Mouse (Mus musculus) heart, adult 18-20 months (tissue): ENCODE data around the gene Gli1. TPM values are rescaled to one million over a fixed set of nuclear protein-coding genes. Genes with fewer than 3 reads are reported as not detected.

Experiments
- total RNA-seq, 2 experiments: library from RNA; stranded (reverse); gene quantifications; 2 replicates each; pipeline ENCODE4 v1.2.3; 2021

Gene Gli1
- total RNA-seq, 2 experiments from 2014 or later, result 0.82 to 0.87 TPM

Other genes with a start within 250 kb of the Gli1 start
- 10 to 100 TPM; 23.2 to 28.8 TPM for gene Os9, start 220.8 kb downstream of the Gli1 start, total RNA-seq
- 1 to 10 TPM; 1.8 to 7.9 TPM for gene B4galnt1, start 176.7 kb downstream of the Gli1 start, total RNA-seq
- gene Slc26a10, start 161.3 kb downstream of the Gli1 start, total RNA-seq, result 1 to 10 TPM; 8.0 to 9.2 TPM
- gene Arhgef25, start 151.9 kb downstream of the Gli1 start, total RNA-seq, result 10 to 100 TPM in 1 of 2 experiments, 1 to 10 TPM in 1; 8.9 to 10.1 TPM
- gene Dtx3, start 146.2 kb downstream of the Gli1 start, total RNA-seq, result 10 to 100 TPM; 18.1 to 21.2 TPM
- gene Pip4k2c, start 130.4 kb downstream of the Gli1 start, total RNA-seq, result 10 to 100 TPM; 30.3 to 30.8 TPM
- gene Kif5a, start 78.6 kb downstream of the Gli1 start, total RNA-seq, result under 1 TPM; 0.41 to 0.89 TPM
- 100 to 1,000 TPM; 139 to 146 TPM for gene Dctn2, start 75.6 kb downstream of the Gli1 start, total RNA-seq
- gene Mbd6, start 53.0 kb downstream of the Gli1 start, total RNA-seq, result 10 to 100 TPM; 16.7 to 20.2 TPM
- gene Mars, start 30.2 kb downstream of the Gli1 start, total RNA-seq, result 10 to 100 TPM; 43.7 to 44.8 TPM
- gene Arhgap9, start 20.0 kb downstream of the Gli1 start, total RNA-seq, result 1 to 10 TPM; 4.0 to 5.4 TPM
- gene Inhbe, start 12.4 kb upstream of the Gli1 start, total RNA-seq, result not detected
- gene Inhbc, start 28.5 kb upstream of the Gli1 start, total RNA-seq, result not detected
- gene R3hdm2, start 38.4 kb upstream of the Gli1 start, total RNA-seq, result 100 to 1,000 TPM; 146 to 169 TPM
- under 1 TPM; 0.37 to 0.54 TPM for gene Stac3, start 159.7 kb upstream of the Gli1 start, total RNA-seq
- gene Ndufa4l2, start 173.0 kb upstream of the Gli1 start, total RNA-seq, result 10 to 100 TPM; 23.9 to 27.0 TPM
- 10 to 100 TPM; 39.3 to 44.7 TPM for gene Shmt2, start 180.5 kb upstream of the Gli1 start, total RNA-seq
- under 1 TPM; 0.35 to 0.39 TPM for gene Nxph4, start 192.6 kb upstream of the Gli1 start, total RNA-seq